Mouse (Mus musculus) heart, embryonic 12.5 days (tissue): ENCODE measurements at regions not wholly inside any gene's neighbourhood (a gene's known extent, or its start where the extent isn't known, plus 50 kb on each side); places are given as distances from the start of the nearest gene placed in this dataset.
"Not testable (repeated sequence)": the region's sequence is repeated elsewhere in the genome, so short reads cannot be mapped to it uniquely, and the experiment has no call there.

Experiments used
- ATAC-seq: fragments of 200-750 bp; cut with Nextera tagmentation; 2 replicates; pipeline ENCODE4 v1.8.0; 2017; ENCODE audit warnings: moderate TSS enrichment, moderate library complexity; ENCODE audit not compliant: insufficient number of reproducible peaks, low FRiP score
- H3K27ac ChIP-seq: fragments of 300-500 bp; sonication (generic); 2 replicates; pipeline ENCODE4 v1.5.1; 2016; ENCODE audit warnings: mild to moderate bottlenecking, moderate library complexity; ENCODE audit not compliant: poor library complexity, severe bottlenecking
- H3K27me3 ChIP-seq: fragments of 300-500 bp; sonication (generic); replicated peaks from 2 replicates; pipeline ENCODE4 v1.6.1; 2016; ENCODE audit warnings: mild to moderate bottlenecking, moderate library complexity
- H3K36me3 ChIP-seq: fragments of 300-500 bp; sonication (generic); 2 replicates; pipeline ENCODE4 v1.6.1; 2016; ENCODE audit warnings: mild to moderate bottlenecking, moderate library complexity
- H3K4me1 ChIP-seq: fragments of 300-500 bp; sonication (generic); replicated peaks from 2 replicates; pipeline ENCODE4 v1.6.1; 2016; ENCODE audit warnings: mild to moderate bottlenecking
- H3K4me2 ChIP-seq: fragments of 300-500 bp; sonication (generic); 2 replicates; pipeline ENCODE4 v1.6.1; 2016; ENCODE audit warnings: mild to moderate bottlenecking, moderate library complexity
- H3K4me3 ChIP-seq: fragments of 300-500 bp; sonication (generic); 2 replicates; pipeline ENCODE4 v1.5.1; 2016; ENCODE audit warnings: mild to moderate bottlenecking
- H3K9ac ChIP-seq: fragments of 300-500 bp; sonication (generic); 2 replicates; pipeline ENCODE4 v1.6.1; 2016; ENCODE audit warnings: mild to moderate bottlenecking, moderate library complexity
- H3K9me3 ChIP-seq: fragments of 300-500 bp; sonication (generic); replicated peaks from 2 replicates; pipeline ENCODE4 v1.6.1; 2016; ENCODE audit warnings: mild to moderate bottlenecking, moderate library complexity
- WGBS: fragments of 180-500 bp; shearing (Covaris S2); methylation state at CpG from one replicate; pipeline ENCODE4 v1.1.7; 2016; 5-methylcytosine and 5-hydroxymethylcytosine counted together

DNA sequence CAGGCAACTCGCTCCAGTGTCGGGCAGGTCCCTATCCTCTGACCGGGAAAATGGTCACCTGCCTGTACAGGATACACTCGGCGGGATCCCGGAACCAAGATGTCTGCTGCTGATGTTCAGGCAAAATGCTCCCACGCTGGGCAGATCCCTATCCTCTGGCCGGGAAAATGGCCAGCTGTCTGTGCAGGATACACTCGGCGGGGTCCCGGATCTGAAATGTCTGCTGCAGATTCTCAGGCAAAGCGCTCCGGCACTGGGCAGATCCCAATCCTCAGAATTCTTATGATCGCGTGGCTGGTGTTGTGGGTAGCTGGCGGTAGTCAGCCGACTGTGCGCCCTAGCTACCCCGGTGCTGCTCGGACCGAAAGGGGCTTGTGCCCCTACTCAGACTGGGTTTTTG is 161.4 kb downstream of the Gm12353 start:
- WGBS: 55% methylated on average over 21 of the region's 21 CpGs
- not testable (repeated sequence) for H3K27ac ChIP-seq, H3K36me3 ChIP-seq, H3K9ac ChIP-seq, ATAC-seq, H3K9me3 ChIP-seq, H3K27me3 ChIP-seq, H3K4me1 ChIP-seq
- peak overlapping the region; percentile 50; the same call in 1 of the 2 replicates for H3K4me2 ChIP-seq
- peak overlapping the region; percentile 33 for H3K4me3 ChIP-seq
